Mouse (Mus musculus): ENCODE measurements around the gene Cbx4. TPM values are rescaled to one million over a fixed set of nuclear protein-coding genes. Genes with fewer than 3 reads are reported as not detected.

Cbx4 gene
- 12.7 and 14.5 TPM in 2 replicates for polyA plus RNA-seq (2016; fragmentation: Nextera tagmentation; extraction: Ambion mirVana)

DNA sequence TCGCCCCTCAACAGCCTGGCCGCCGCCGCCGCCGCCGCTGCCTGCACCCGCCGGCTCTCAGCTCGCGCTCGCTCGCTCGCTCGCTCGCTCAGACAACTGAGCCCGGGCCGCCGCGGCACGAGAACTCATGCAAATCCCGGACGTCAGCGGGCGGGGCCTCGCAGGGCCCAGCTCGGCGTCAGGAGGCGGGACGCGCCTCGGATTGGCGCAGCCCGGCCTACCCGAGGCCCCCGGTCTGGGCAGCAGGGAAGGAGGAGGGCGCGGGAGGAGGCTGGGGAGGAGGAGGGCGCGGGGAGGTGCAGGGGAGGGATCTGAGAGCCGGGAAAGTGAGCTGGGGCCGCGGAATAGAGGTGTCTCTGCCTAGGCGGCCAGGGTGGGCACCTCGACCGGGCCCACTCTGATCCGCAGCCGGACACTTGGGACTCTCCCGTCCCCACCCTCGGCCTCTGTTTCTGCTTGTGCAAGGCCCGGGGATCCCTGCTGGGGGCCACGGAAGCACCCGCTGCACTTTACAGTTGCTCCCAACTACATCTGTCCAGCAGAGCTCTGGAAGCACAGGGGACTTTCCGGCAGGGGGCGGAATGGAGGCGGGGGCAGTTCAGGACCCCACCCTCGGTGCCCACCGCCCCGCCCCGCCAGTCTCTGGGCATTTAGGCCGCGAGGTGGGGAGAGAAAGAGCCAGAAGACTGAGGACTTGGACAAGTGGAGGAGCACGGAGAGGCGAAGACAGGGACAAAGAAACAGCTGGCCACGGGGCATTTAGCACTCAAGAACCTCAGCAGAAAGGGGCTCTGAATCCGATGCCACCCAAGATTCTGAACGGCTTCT is at the start of gene Cbx4:
Cbx4 (minus strand) TSS at position 78 of the 828 bp plus-strand sequence.
- ATAC-seq (ENCODE audit: low FRiP score): peak; percentile 90
- Histone ChIP-seq H3K4me2 (peak within 1 kb of the TSS; percentile 96), H3K9me3 (no peaks in the 10 kb centered on the region), H3K27me3 (peaks cover 76% of the 10 kb centered on the region), H3K4me3 (replicated peaks) (peak within 1 kb of the TSS; percentile 63), H3K36me3 (replicated peaks) (peaks cover 11% of the 10 kb centered on the region), H3K27ac (peak within 1 kb of the TSS; percentile 98), H3K4me1 (peaks cover 83% of the 10 kb centered on the region), H3K9ac (peak within 1 kb of the TSS; percentile 93)
- WGBS: under 1% methylated on average over 66 of the region's 67 CpGs

DNA sequence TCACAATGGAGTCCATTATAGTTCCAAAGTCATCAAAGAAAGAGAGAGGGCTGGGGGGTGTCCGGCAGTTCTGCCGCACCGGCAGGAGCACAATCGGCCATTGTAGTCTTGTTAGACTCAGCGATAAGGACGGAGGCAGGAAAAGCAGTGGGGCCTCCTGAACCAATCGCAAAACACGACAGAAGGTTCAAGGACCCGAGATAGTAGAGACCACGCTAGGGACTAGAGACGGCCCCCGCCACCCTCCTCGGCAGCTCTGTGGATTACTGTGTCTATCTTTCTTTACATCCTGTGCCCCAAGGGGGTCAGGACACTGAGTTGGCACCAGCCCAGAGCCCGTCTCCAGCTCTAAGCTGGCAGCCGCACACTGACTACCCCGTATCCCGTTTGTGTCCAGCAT is 48.6 kb upstream of the Cbx4 start:
- Histone ChIP-seq H3K9ac (no peak overlapping the region), H3K9me3 (no peaks in the 10 kb centered on the region), H3K4me3 (replicated peaks) (no peak overlapping the region), H3K27me3 (peaks cover 16% of the 10 kb centered on the region), H3K4me1 (peaks cover 27% of the 10 kb centered on the region), H3K27ac (no peak overlapping the region), H3K36me3 (replicated peaks) (no peaks in the 10 kb centered on the region), H3K4me2 (peak overlapping the region; percentile 11)
- no peak for ATAC-seq (ENCODE audit: low FRiP score)
- WGBS: 25% methylated on average over 17 of the region's 17 CpGs

DNA sequence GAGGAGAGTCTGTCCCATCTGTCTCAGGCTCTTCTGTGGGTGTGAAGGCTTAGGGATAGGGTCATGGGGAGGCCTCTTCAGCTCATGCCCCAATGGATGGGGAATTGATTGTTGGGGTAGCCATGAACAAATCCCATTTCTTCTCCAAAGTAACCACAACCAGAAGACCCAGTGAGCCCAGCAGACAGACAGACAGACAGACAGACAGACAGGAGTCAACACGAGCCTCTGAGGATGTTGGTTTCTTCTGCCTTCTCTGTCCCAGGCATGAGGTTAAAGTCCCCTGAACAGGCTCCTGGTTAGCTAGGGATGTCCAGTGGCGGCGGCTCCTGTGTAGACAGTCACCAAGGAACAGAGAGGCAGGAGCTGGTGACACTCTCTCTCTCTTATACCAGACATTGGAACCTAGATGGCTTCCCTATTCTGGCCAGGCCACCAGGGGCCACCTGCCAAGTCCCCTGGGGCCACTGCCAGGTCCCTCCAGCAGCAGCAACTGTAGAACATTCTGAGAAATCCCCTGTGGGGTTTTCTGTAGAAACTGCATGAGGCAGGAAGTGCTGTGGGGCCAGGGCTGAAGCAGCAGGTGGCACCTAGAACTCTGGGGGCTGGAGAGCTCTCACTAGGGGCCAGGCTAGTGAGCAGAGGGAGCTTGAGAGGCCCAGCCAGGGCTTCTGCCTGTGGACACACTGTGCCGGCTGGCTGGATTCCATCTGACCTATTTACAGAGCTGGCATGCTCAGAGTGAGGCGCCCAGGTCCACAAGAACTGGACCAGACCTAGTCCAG is 47.6 kb upstream of the Cbx4 start:
- WGBS: 80% methylated on average over 5 of the region's 5 CpGs
- no peak overlapping the region for H3K27ac ChIP-seq
- peaks cover 25% of the 10 kb centered on the region for H3K27me3 ChIP-seq
- H3K4me3 ChIP-seq (replicated peaks): no peak overlapping the region
- no peak overlapping the region for H3K4me2 ChIP-seq
- no peaks in the 10 kb centered on the region for H3K9me3 ChIP-seq
- H3K36me3 ChIP-seq (replicated peaks): no peaks in the 10 kb centered on the region
- ATAC-seq (ENCODE audit: low FRiP score): no peak
- H3K9ac ChIP-seq: no peak overlapping the region
- H3K4me1 ChIP-seq: peaks cover 36% of the 10 kb centered on the region

GRCm38 (mm10) chr11:119132198-119133035 is 46.4 kb upstream of the Cbx4 start:
- ATAC-seq (ENCODE audit: low FRiP score): no peak
- Histone ChIP-seq H3K4me3 (replicated peaks) (no peak overlapping the region), H3K27ac (no peak overlapping the region), H3K9me3 (no peaks in the 10 kb centered on the region), H3K9ac (no peak overlapping the region), H3K36me3 (replicated peaks) (no peaks in the 10 kb centered on the region), H3K4me1 (peaks cover 48% of the 10 kb centered on the region), H3K27me3 (peaks cover 30% of the 10 kb centered on the region), H3K4me2 (no peak overlapping the region)
- WGBS: 77% methylated on average over 14 of the region's 14 CpGs

DNA sequence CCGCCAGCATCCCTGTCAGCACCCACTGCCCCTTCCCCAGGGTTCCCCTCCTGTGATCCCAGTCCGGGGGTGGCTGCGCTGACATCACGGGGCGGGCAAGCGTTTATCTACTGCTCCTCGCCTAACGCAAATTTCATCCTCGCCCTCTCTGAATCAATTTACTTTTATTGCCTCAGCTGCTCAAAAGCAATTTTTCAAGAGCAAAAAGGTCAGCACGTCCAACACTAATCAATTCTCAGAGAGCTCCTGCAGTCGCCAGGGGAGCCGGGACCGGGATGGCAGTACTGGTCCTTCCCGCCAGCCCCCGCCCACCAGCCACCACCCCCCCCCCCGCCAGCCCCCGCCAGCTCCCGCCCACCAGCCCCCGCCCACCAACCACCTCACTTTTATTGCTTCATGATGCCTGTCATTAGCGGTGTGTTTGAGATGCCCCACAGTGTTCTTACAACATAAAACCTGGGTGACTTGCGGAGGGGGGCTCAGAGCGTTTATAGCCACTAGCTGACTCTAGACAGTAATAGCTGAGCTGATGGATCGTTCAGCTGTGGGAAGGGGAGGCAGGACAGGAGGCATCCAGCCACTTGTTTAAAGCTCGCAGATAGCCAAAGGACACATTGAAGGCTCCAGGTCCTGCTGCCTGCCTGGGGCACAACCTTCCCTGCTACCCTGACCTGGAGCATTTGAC is 44.2 kb upstream of the Cbx4 start:
- H3K4me2 ChIP-seq: peak overlapping the region; percentile 35
- WGBS: 22% methylated on average over 24 of the region's 24 CpGs
- H3K4me3 ChIP-seq (replicated peaks): peak overlapping the region; percentile 13; the same call in 1 of the 2 replicates
- 0 out of 2 replicates have a peak overlapping the region, but pooled peaks have one; percentile 27 for H3K9ac ChIP-seq
- peak; percentile 49; the same call in 1 of the 2 replicates for ATAC-seq (ENCODE audit: low FRiP score)
- no peaks in the 10 kb centered on the region for H3K36me3 ChIP-seq (replicated peaks)
- peaks cover 36% of the 10 kb centered on the region for H3K27me3 ChIP-seq
- 0 out of 2 replicates have a peak overlapping the region, but pooled peaks have one; percentile 59 for H3K27ac ChIP-seq
- no peaks in the 10 kb centered on the region for H3K9me3 ChIP-seq
- peaks cover 66% of the 10 kb centered on the region for H3K4me1 ChIP-seq

- 50% methylated on average over 18 of the region's 18 CpGs for WGBS
- peak overlapping the region; percentile 35 for H3K4me2 ChIP-seq
Measured at GRCm38 (mm10) chr11:119129281-119130058, 43.4 kb upstream of the Cbx4 start.

DNA sequence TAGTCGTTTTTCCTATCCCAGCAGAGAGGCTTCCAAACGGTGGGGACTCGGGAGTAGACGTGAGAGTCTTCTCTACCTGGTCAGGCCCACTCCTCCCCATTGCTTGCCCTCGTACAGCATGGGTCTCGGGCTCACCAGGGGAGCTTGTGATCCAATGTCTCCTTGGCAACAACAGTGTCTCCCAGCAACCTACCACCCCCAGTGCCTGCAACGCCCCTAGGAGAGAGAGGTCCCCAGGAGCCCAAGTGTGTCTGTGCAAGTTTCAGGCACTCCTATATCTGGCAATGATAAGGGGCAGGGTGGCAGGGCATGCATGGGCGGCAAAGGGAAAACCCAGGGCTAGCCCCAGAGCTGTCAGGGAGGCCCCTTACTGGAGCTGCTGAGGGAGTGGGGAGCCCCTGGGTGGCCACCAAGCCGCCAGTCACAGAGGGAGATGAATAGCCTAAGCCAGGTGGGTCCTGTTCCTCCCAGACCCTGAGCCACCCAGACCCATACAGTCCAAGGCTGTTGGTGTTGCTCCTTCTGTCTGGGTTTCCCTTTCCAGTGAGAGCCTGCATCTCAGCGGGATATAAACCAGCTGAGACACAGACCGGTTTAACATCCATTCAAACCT is 42.8 kb upstream of the Cbx4 start:
- peaks cover 53% of the 10 kb centered on the region for H3K4me1 ChIP-seq
- no peaks in the 10 kb centered on the region for H3K9me3 ChIP-seq
- H3K9ac ChIP-seq: peak overlapping the region; percentile 25
- no peak overlapping the region for H3K4me2 ChIP-seq
- 44% methylated on average over 11 of the region's 11 CpGs for WGBS
- no peak for ATAC-seq (ENCODE audit: low FRiP score)
- no peak overlapping the region for H3K4me3 ChIP-seq (replicated peaks)
- peaks cover 36% of the 10 kb centered on the region for H3K27me3 ChIP-seq
- no peaks in the 10 kb centered on the region for H3K36me3 ChIP-seq (replicated peaks)
- H3K27ac ChIP-seq: no peak overlapping the region

More at GRCm38 (mm10) chr11:119129281-119130058, 43.4 kb upstream of the Cbx4 start:
- Histone ChIP-seq H3K4me3 (replicated peaks) (peak overlapping the region; percentile 13; the same call in 1 of the 2 replicates), H3K36me3 (replicated peaks) (no peaks in the 10 kb centered on the region), H3K9me3 (no peaks in the 10 kb centered on the region), H3K9ac (peak overlapping the region; percentile 27; the same call in 1 of the 2 replicates), H3K27me3 (peaks cover 36% of the 10 kb centered on the region), H3K27ac (0 out of 2 replicates have a peak overlapping the region, but pooled peaks have one; percentile 59), H3K4me1 (peaks cover 60% of the 10 kb centered on the region)
- ATAC-seq (ENCODE audit: low FRiP score): no peak

DNA sequence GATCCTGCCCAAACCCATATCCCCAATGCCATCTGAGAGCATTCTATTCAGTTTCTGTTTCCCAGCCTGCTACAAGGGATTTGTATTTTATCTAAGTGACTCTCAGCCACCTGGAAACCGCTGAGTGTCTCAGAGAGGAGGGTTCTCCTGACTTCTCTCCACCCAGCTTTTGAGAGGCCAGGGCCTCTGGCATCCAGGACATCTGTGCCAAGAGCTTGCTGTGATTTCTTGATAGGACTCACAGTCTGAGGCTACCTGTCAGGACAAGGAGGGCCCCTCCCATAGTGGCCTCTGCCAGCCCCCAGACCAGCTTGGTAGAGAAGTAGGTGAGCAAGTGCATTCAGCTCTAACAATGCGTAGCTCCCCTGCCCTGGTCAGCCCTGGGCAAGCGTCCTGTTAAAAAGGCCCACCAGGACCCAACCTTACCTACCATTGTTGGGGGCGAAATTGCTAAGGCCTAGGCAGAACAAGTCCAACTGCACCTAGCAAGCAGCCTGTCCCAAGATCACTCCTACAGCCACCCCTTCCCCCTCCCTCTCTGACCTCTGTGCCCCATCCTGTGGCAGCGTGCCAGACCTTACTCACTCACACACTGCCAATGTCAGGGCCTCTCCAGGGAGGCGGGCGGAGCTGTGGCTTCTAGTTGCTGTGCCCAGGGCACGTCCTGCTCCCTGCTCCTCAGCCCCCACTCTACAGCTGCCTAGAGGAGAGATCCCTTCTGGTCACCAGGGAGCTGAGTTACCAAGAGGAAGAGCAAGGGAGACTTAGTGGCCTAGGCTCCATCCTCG is 41.9 kb upstream of the Cbx4 start:
- Histone ChIP-seq H3K4me1 (peaks cover 51% of the 10 kb centered on the region), H3K27me3 (peaks cover 32% of the 10 kb centered on the region)
- no peak for ATAC-seq (ENCODE audit: low FRiP score)

DNA sequence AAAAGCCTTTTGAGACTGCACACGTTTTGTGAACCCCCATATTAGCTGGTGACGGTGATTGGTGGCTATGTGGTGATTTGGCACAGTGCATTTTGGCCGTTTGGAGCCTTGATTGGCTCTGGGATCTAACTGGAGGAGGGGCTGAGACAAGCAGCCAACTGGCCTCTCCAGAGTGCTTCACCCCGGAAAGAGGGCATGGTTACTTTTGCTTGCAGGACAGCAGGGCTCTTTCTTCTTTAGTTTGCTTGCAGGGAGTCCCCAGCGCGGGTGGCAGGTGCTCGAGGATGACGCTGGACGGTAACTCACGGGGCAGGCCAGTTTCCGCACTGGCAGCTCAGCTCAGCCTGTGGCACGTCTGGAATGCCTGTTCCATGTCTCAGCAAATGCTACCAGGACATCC is 41.1 kb upstream of the Cbx4 start:
- peak overlapping the region; percentile 0; the same call in 1 of the 2 replicates for H3K27ac ChIP-seq

More for the DNA sequence above, 41.9 kb upstream of the Cbx4 start:
- Histone ChIP-seq H3K9me3 (no peaks in the 10 kb centered on the region), H3K4me2 (no peak overlapping the region), H3K9ac (peak overlapping the region; percentile 25; the same call in 1 of the 2 replicates), H3K27ac (no peak overlapping the region), H3K36me3 (replicated peaks) (no peaks in the 10 kb centered on the region), H3K4me3 (replicated peaks) (no peak overlapping the region)
- 59% methylated on average over 9 of the region's 9 CpGs for WGBS

More for the DNA sequence above, 41.1 kb upstream of the Cbx4 start:
- Histone ChIP-seq H3K27me3 (peaks cover 32% of the 10 kb centered on the region), H3K4me2 (no peak overlapping the region), H3K4me1 (peaks cover 51% of the 10 kb centered on the region), H3K9me3 (no peaks in the 10 kb centered on the region), H3K4me3 (replicated peaks) (no peak overlapping the region), H3K9ac (no peak overlapping the region), H3K36me3 (replicated peaks) (no peaks in the 10 kb centered on the region)
- WGBS: 30% methylated on average over 12 of the region's 12 CpGs
- no peak; the same call in 1 of the 2 replicates for ATAC-seq (ENCODE audit: low FRiP score)
